Mouse (Mus musculus) urinary bladder, postnatal 36 days (tissue): ENCODE results near the gene Dctn5.

Experiments
- DNase-seq, 2 experiments: peaks; one replicate each; pipeline ENCODE4 v3.0.0; 2022; ENCODE audit warnings: low spot score in 2 of 2, mixed read lengths in 1 of 2

Dctn5 gene

DNA sequence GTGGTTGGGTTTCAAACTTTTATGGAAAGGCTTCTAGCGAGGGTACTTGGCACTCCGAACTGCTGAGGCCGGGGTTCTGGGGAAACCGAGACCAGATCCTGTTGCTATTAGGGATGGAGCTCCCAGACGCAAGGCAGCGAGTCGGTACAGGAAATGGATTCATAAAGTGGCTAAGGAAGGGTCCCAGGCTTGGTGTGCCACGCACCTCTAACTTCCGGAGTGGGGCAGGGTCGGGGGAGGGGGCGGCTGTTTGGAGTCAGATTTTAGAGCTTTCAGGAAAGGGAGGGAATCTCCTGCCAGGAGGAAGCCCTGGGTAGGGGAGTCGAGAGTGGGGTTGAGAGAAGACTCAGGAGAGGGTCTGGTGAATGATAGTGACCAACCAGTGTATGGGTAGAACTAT, 27.2 kb downstream of the Dctn5 start:
- no peak for DNase-seq

DNA sequence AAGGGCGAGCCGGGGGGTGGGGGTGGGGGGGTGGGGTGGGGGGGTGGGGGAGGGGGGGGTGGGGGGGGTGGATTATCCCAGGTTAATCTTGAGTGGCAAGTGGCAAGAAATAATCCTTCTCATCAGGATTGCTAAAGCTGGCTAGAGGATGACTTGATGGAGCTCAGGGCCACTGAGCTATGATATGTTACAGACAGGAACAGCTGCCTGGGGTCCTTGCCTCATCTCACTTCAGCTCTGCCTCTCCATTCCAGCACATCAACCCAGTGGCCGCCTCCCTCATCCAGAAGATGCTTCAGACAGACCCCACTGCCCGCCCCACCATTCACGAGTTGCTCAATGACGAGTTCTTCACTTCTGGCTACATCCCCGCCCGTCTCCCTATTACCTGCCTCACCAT, 30.9 kb downstream of the Dctn5 start:
- DNase-seq = no peak

- DNase-seq = no peak
These were observed 34.4 kb downstream of the Dctn5 start for GRCm38 (mm10) chr7:122167203-122167602.

- no peak for DNase-seq
These were observed 37.9 kb downstream of the Dctn5 start for GRCm38 (mm10) chr7:122170705-122171104.

DNA sequence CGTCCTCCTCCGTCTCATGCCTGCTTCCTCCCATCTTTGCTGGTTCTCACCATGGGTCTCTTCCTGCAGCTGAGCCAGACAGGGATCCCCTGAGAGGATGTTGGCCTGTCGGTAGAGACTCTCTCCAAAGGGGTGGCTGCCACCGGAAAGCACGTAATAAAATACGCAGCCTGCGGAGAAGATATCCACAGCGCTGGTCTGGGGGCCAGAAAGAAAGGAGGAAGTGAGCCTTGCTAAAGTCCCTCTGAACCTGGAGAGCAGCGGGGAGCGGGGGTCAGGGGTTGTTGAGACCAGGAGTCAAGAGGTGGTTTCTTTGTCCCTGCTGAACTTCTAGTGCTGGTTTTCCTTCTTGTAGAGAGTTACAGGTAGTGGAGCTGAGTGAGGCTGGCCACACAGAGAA, 38.8 kb downstream of the Dctn5 start:
- DNase-seq = no peak

GRCm38 (mm10) chr7:122180720-122181119, 47.9 kb downstream of the Dctn5 start:
- DNase-seq = no peak

- DNase-seq = no peak
These were observed 51.7 kb downstream of the Dctn5 start for GRCm38 (mm10) chr7:122184569-122184968.

DNA sequence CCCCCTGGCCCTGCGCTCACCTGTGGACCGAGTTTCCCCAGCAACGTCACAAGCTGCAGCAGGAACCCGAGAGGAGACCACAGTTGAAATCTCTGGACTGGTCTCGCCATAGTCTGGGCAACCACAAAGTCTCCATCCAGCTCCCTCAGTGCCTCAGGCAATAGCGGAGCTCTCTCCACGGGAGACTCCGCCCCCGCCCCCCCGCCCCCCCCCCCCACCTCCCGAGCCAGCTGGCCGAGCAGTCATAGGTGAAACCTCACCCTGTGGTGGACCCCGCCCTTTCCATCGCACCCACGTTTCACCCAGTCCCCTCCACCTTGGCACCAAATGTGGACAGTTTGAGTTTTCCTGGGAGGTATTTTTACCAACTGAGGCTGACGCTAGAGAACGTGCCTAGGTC, 53.2 kb downstream of the Dctn5 start, which contains the start of gene Ern2:
Gene Ern2 (minus strand): TSS at position 165 of the 400 bp plus-strand sequence.
- DNase-seq = no peak

GRCm38 (mm10) chr7:122189484-122189883, 56.6 kb downstream of the Dctn5 start:
- peak in 1 of 2 experiments; percentile 19 for DNase-seq

DNA sequence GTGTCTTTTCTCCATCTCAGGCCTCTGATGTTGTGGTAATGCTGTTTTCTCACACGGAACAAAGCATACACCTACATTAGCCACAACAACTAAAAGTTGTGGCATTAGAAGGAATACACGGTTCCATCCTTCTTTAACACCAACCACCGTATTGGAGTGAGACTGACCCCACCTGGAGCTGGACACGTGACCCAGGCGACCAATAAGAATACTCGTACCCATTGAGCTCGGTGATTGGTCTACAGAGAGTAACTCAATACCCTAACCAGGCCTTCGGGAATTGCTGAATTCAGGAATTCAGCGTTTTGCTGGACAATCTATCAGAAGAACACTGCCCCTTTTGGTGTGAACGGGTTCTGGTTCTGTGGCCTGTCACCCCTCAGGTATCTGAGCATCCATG, 58.3 kb downstream of the Dctn5 start:
- no peak for DNase-seq

DNA sequence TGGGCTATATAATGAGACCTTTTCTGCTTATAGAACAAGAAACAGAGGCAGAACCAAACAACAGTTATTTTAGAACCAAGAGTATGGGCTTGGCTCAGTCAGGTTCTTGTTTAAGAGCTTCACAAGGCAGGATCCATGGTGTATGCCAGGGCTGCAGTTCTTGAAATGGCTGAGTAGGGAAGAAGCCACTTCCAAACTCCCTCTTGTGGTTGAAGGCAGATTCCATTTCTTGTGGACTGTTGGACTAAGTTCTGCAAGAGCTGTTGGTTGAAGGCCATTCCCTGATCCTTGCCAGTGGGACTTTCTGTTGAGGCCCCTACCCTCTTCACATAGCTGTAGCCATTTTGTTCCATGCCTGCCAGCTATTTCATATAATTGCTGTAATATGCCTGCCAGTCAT, 61.1 kb downstream of the Dctn5 start:
- DNase-seq = no peak

GRCm38 (mm10) chr7:122196771-122197170, 63.9 kb downstream of the Dctn5 start:
- DNase-seq = no peak

DNA sequence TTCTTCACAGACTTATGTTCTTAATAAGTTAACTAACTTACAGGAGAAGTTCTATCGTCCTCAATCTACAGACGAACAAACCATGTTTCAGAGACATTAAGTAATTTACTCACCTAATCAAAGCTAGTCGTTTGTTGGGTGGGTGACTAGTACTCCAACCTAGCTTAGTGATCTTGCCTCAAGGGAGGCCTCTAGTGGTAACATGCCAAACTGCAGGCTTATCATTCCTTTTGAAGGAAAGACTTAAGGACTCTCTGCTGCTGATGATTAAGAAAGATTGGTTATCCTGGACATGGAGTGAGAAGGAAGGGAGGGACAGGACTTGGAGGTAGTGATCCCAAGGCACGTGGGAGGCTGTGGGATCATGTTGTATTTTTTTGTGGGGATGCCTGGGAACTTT, 64.5 kb downstream of the Dctn5 start:
- peak; percentile 20 to 36 for DNase-seq
